Mouse (Mus musculus) E14TG2a.4 (cell line): Measurements from ENCODE around the gene Emg1.
A peak's percentile ranks its signal among the peaks of the same experiment; 100 is the strongest.

Source experiments
- H3K27me3 ChIP-seq: 2 replicates; pipeline ENCODE4 v1.6.1; 2014; ENCODE audit warnings: low read length, control low read depth; ENCODE audit not compliant: insufficient read depth
- H3K36me3 ChIP-seq: 2 replicates; pipeline ENCODE4 v1.6.1; 2014; ENCODE audit warnings: low read length, control low read depth; ENCODE audit not compliant: insufficient read depth
- H3K4me1 ChIP-seq: replicated peaks from 2 replicates; pipeline ENCODE4 v1.6.1; 2014; ENCODE audit warnings: low read depth, low read length, control low read depth
- H3K4me3 ChIP-seq: replicated peaks from 2 replicates; pipeline ENCODE4 v1.5.1; 2014; ENCODE audit warnings: mild to moderate bottlenecking, low read length
- H3K9me3 ChIP-seq: 2 replicates; pipeline ENCODE4 v1.6.1; 2014; ENCODE audit warnings: low read length, control low read depth
- CTCF ChIP-seq: conservative IDR thresholded peaks from 2 replicates; pipeline ENCODE4 v1.5.1; 2014; ENCODE audit warnings: low read length
- NANOG ChIP-seq: IDR thresholded peaks from 2 replicates; pipeline ENCODE4 v1.6.1; 2014; ENCODE audit warnings: borderline replicate concordance, low read length, mixed read lengths
- POU5F1 ChIP-seq: IDR thresholded peaks from 2 replicates; pipeline ENCODE4 v1.6.1; 2014; ENCODE audit warnings: low read length, borderline replicate concordance

The Emg1 gene

DNA sequence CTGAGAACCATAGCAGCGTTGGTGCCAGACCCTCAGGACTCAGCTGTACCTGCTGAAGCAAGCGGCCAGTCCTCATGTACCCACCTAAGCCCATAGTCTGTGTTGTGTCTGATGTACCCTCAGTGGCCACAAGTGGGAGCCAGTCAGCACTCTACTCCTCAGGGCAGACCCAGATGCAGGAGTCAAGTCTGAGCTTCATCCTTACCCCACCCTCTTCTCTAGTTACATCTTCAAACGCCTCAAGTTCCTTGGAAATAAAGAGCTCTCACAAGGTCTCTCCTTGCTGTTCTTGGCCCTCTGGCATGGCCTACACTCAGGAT lies 9.2 kb downstream of the Emg1 start:
- H3K27me3 ChIP-seq = no peaks in the 10 kb centered on the region

DNA sequence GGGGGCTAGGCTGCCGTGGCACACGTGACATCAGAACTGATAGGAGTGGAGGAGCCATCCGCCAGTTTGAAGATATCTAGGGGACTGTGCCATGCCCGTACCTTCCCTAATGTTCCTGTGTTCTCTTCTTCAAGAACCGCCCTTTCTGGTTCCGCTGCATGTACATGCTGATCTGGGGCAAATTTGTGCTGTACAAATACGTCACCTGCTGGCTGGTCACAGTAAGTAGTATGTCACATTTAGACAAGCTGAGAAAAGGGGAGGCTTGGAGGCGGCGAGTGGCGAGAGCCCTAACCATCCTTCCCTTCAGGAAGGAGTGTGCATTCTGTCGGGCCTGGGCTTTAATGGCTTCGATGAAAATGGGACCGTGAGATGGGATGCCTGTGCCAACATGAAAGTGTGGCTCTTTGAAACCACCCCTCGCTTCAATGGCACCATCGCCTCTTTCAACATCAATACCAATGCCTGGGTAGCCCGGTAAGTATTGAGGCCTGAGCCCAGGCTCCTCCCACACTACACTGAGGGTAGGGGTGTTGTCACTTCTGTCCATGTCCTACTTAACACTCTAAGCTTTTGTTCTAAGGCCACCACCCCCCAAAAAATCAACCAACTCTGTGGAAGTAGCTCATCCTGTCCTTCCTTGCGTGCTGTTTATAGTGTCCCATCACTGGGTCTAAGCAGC lies 9.7 kb downstream of the Emg1 start:
- Histone ChIP-seq H3K27me3 (no peaks in the 10 kb centered on the region), H3K36me3 (peaks cover 100% of the 10 kb centered on the region), H3K4me1 (peaks cover 85% of the 10 kb centered on the region), H3K9me3 (no peaks in the 10 kb centered on the region), H3K4me3 (0 out of 2 replicates have a peak overlapping the region, but pooled peaks have one; percentile 2)
- TF ChIP-seq NANOG = no peak
- no peak for TF ChIP-seq CTCF
- TF ChIP-seq POU5F1 = no peak

More for the DNA sequence above, 9.2 kb downstream of the Emg1 start:
- no peaks in the 10 kb centered on the region for H3K9me3 ChIP-seq
- H3K4me1 ChIP-seq = peaks cover 90% of the 10 kb centered on the region
- TF ChIP-seq CTCF (peak; percentile 90), POU5F1 (no peak), NANOG (no peak)
- H3K36me3 ChIP-seq = peaks cover 100% of the 10 kb centered on the region
- H3K4me3 ChIP-seq = no peak overlapping the region

DNA sequence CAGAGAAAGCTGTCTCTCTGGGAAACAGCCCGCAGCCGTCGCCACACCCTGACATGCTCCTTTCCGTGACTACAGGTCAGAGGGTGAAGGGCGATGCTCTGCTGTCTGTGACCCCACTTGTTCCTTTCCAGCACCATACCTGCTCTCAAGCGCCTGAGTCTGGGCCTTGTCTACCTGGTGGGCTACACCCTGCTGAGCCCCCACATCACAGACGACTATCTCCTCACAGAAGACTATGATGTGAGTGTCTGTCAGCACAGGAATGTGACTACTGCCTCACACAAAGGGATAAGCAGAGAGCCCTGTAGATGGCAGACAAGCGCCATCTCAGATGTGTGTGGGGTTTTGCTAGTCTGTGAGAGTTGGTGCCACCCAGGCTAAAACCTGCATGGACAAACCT lies 10.6 kb downstream of the Emg1 start:
- Histone ChIP-seq H3K4me1 (peaks cover 76% of the 10 kb centered on the region), H3K27me3 (no peaks in the 10 kb centered on the region), H3K4me3 (no peak overlapping the region), H3K36me3 (peaks cover 92% of the 10 kb centered on the region), H3K9me3 (no peaks in the 10 kb centered on the region)
- TF ChIP-seq NANOG = no peak
- TF ChIP-seq POU5F1 = no peak
- TF ChIP-seq CTCF = no peak

DNA sequence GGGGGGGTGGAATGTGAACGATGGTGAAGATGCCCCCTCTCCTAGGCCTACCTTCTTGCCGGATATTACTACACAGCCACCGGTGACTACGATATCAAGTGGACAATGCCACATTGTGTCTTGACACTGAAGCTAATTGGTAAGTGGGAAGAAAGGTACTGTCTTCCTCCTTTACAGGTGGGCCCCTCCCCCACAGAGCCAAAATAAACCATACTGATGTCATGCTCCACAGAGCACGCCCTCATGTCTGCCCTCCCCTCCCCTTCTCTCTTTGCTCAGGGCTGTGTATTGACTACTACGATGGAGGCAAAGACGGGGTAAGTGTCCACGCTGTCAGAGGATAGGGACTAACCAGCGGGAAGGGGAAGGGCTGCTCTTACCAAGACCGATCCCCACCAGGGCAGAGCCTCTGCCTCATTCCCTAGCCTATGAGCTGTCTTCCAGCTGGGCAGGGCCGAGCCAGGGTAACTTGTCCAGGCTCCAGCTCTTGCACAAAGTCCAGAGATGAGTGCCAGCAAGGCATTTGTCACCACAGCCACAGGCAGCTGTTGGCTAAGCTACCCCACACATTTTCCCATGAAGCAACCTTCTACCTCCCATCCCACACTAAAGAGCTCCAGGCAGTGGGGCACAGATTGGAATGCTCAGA lies 11.9 kb downstream of the Emg1 start:
- Histone ChIP-seq H3K36me3 (peaks cover 87% of the 10 kb centered on the region), H3K4me3 (no peak overlapping the region), H3K27me3 (no peaks in the 10 kb centered on the region), H3K9me3 (no peaks in the 10 kb centered on the region), H3K4me1 (peaks cover 65% of the 10 kb centered on the region)
- TF ChIP-seq NANOG (no peak), CTCF (no peak), POU5F1 (no peak)

DNA sequence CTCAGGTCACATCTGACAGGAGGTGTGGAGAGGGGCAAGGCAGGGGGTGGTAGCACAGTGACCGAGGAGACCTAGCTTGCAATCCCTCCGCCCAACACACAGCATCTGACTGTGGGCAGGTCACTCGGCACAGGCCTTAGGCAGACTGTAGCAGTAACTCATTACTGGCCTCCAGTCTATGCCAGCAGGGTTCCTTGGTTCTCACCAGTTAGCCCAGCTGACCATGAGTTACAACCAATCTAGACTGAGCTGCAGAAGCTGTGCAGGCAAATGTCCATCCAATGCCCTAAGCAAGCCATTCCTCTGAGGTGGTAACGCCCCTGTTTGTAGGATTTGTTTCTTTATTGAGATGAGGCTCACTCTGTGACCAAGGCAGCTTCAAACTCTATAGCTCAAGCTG lies 12.6 kb downstream of the Emg1 start:
- H3K9me3 ChIP-seq = no peaks in the 10 kb centered on the region
- H3K36me3 ChIP-seq = peaks cover 85% of the 10 kb centered on the region
- peaks cover 63% of the 10 kb centered on the region for H3K4me1 ChIP-seq
- no peak overlapping the region for H3K4me3 ChIP-seq
- no peak for TF ChIP-seq CTCF
- no peak for TF ChIP-seq NANOG
- TF ChIP-seq POU5F1 = no peak
- H3K27me3 ChIP-seq = no peaks in the 10 kb centered on the region

DNA sequence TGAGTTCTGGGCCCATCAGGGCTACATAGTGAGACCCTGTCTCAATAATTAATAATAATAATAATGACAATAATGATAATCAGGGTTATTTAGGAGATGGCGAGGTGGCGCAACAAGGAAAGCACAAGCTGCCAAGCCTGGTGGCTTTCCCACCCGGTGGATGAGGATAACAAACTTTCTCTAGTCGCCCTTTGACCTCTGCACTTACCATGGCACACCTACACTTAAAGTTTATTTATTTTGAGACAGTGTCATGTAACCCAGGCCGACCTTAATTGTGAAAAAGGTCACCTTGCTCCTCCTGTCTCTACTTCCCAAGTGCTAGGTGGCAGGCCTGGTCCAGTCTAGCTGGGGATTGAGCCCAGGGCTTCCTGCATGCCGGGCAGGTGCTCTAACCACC lies 13.2 kb downstream of the Emg1 start:
- Histone ChIP-seq H3K36me3 (peaks cover 82% of the 10 kb centered on the region), H3K4me3 (no peak overlapping the region), H3K9me3 (no peaks in the 10 kb centered on the region), H3K27me3 (no peaks in the 10 kb centered on the region), H3K4me1 (peaks cover 64% of the 10 kb centered on the region)
- no peak for TF ChIP-seq CTCF
- no peak for TF ChIP-seq POU5F1
- TF ChIP-seq NANOG = no peak

DNA sequence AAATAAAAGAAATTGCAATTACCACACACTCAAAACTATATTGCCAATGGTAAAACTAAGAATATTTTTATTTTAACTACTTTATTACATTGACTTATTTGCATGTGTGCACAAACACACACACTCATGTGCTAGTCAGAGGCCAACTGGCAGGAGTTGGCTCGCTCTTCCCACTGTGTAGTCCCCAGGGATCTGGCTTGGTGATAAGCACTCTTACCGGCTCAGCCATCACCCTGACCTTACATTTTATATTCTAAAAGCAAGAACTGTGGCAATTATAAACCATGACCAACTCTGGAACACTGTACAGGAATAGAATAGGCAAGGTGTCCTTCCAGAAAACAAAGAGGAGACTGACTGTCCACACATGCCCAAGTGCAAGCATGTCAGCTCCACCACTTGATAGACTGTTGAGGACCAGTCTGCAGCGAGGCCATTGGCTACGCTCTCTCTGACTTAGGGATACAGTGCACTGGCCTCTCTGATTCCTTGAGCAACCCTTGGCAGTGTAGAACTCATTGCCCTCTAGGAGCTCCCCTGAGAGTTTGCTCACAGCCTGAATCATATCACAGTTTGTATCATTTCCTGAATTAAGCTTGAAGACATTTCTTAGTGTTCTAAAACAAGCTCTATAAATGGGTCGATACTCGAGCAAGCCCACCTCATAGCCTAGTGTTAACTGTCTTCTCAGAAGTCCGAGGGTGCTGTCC lies 15.4 kb downstream of the Emg1 start:
- H3K27me3 ChIP-seq = no peaks in the 10 kb centered on the region
- TF ChIP-seq POU5F1 = no peak
- TF ChIP-seq NANOG = no peak
- TF ChIP-seq CTCF = no peak
- H3K4me1 ChIP-seq = peaks cover 54% of the 10 kb centered on the region
- no peak overlapping the region for H3K4me3 ChIP-seq
- H3K9me3 ChIP-seq = no peaks in the 10 kb centered on the region
- H3K36me3 ChIP-seq = peaks cover 60% of the 10 kb centered on the region

DNA sequence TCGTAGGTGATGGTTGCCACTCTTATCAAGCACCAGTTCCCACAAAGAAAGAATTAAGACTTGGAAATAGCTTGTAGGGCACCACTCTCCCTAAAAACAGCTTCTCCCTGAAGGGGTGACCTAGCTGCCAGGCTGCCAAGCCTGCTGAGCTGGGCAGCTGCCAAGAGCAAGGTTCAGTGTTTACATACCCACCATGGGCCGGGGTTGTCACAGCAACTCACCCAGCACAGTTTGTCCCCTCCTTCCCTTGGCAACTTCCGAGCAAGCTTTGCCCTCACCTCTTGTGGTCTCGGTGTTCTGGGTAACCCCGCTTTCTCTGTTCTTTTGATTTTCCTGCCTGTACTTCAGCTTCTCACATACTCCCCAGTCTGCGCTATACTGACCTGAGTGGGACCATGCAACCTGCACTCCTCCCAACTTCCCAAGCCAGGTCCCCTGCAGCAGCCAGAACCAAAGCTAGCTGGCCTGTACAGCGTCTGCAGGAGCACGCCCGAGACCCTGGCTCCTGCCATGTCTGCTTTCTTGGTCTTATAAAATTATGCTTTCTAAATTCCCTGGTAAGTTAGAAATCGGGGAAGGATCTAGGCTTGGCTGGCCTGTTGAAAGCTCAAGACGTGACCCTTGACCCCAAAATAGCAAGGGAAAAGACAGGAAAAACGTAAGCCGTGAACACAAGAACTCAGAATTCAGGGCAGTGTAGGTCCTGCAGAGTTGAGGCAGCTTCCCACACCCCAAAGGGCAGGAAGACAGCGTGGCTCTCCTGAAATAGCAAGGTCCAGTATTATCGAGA lies 17.6 kb downstream of the Emg1 start:
- Histone ChIP-seq H3K4me1 (peaks cover 35% of the 10 kb centered on the region), H3K4me3 (no peak overlapping the region), H3K27me3 (no peaks in the 10 kb centered on the region), H3K36me3 (peaks cover 38% of the 10 kb centered on the region), H3K9me3 (no peaks in the 10 kb centered on the region)
- TF ChIP-seq POU5F1 = no peak
- TF ChIP-seq CTCF = no peak
- no peak for TF ChIP-seq NANOG
